Mouse (Mus musculus) thymus, adult 2 months (tissue): ENCODE results near the gene Gm15446.
"Not testable (repeated sequence)": the region's sequence is repeated elsewhere in the genome, so short reads cannot be mapped to it uniquely, and the experiment has no call there.

Source experiments
- CTCF ChIP-seq: fragments of 200-500 bp; IDR thresholded peaks from 2 replicates; pipeline ENCODE4 v1.5.1; 2012; ENCODE audit warnings: mild to moderate bottlenecking, control low read depth, low read length, moderate library complexity, borderline replicate concordance; ENCODE audit not compliant: control insufficient read depth, poor library complexity, insufficient read depth; ENCODE audit errors: extremely low read depth
- POLR2A ChIP-seq: fragments of 200-500 bp; IDR thresholded peaks from 2 replicates; pipeline ENCODE4 v1.6.1; 2012; ENCODE audit warnings: mild to moderate bottlenecking, low read length, control low read depth, moderate library complexity; ENCODE audit not compliant: control insufficient read depth, poor library complexity, insufficient read depth; ENCODE audit errors: extremely low read depth

- not testable (repeated sequence) for TF ChIP-seq CTCF, POLR2A
These were observed 929 bp downstream of the Gm15446 start for GRCm38 (mm10) chr5:109924129-109924528.
